Mouse (Mus musculus): Measurements from ENCODE around the gene Txlng. TPM values are rescaled to one million over a fixed set of nuclear protein-coding genes. Genes with fewer than 3 reads are reported as not detected.
"Not testable (repeated sequence)": the region's sequence is repeated elsewhere in the genome, so short reads cannot be mapped to it uniquely, and the experiment has no call there.

Gene Txlng
- polyA plus RNA-seq (2016; fragmentation: Nextera tagmentation; extraction: Ambion mirVana): 16.0 and 16.1 TPM in 2 replicates

- Histone ChIP-seq H3K4me1 (0 out of 2 replicates have a peak, but pooled peaks cover 5% of the 10 kb centered on the region), H3K4me3 (peak within 1 kb of the TSS; percentile 64), H3K27me3 (ENCODE audit: low read depth, poor library complexity, severe bottlenecking) (peaks cover 63% of the 10 kb centered on the region), H3K36me3 (no peaks in the 10 kb centered on the region), H3K27ac (peak within 1 kb of the TSS; percentile 71), H3K9me3 (replicated peaks) (no peaks in the 10 kb centered on the region)
- 8% methylated on average over 37 of the region's 37 CpGs for WGBS
- peak; percentile 85 for DNase-seq (ENCODE audit: low spot score)
These were observed at the start of gene Txlng for GRCm38 (mm10) chrX:162829203-162829708. Gene Txlng (minus strand): TSS chrX:162829454.

DNA sequence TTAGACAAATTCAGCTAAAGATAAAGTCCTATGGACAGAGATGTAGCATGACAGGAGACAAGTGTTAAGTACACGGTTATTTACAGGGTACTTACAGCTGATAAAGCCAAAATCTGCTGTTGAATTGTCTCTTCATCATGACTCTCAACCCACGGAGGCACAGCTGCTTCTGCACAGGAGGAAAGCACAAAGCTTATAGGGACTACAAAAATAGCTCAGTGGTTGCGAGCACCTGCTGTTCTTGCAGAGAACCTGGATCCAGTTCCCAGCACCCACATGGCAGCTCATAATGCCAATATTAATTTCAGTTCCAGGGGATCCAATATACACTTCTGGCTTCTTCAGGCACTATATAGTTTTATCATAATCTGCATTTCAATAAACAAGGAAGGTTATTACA is 49.0 kb upstream of the Txlng start:
- peaks cover 46% of the 10 kb centered on the region for H3K27me3 ChIP-seq (ENCODE audit: low read depth, poor library complexity, severe bottlenecking)
- WGBS: 94% methylated on average over 3 of the region's 3 CpGs

GRCm38 (mm10) chrX:162873761-162874160 is 44.5 kb upstream of the Txlng start:
- peaks cover 31% of the 10 kb centered on the region for H3K27me3 ChIP-seq (ENCODE audit: low read depth, poor library complexity, severe bottlenecking)
- H3K27ac ChIP-seq: no peak overlapping the region
- 69% methylated on average over 2 of the region's 2 CpGs for WGBS
- H3K9me3 ChIP-seq (replicated peaks): no peaks in the 10 kb centered on the region
- DNase-seq (ENCODE audit: low spot score): no peak
- H3K36me3 ChIP-seq: peaks cover 43% of the 10 kb centered on the region
- no peaks in the 10 kb centered on the region for H3K4me1 ChIP-seq
- no peak overlapping the region for H3K4me3 ChIP-seq

More for the DNA sequence above, 49.0 kb upstream of the Txlng start:
- no peak for DNase-seq (ENCODE audit: low spot score)
- Histone ChIP-seq H3K4me1 (no peaks in the 10 kb centered on the region), H3K9me3 (replicated peaks) (no peaks in the 10 kb centered on the region), H3K27ac (no peak overlapping the region), H3K36me3 (peaks cover 43% of the 10 kb centered on the region), H3K4me3 (no peak overlapping the region)

DNA sequence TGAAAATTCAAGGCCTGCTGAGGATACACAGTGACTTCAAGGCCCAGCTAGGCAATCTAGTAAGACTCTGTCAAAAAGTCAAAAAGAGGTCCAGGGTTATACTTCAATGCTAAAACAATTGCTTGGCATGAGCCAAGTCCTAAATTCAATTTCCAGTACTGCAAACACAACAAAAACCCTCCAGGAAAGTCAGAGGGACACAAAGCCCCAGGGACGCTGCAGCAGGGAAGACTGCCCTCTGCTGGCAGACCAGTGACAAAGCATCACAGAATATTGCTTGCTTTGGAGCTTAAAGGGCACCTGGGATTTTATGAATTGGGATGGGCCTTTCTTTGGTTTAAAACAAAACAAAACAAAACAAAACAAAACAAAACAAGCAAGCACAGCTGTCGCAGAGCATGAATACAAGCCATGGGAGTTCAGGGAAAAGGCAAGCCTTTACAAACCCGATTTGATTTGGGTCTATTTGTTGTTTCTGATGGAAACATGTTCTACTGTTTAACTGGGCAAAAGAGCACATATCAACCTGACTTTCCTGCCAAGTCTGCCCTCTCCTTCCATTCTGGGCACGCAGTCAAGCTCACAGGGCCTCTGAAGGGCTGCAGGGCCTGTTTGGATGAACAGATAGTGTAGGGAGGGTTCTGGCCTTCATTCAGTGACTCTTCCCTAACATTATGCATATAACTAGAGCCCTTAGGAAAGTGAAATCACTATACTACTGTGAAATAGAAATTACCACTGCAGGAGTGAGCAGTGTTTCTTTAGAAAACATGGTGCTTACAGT is 42.7 kb upstream of the Txlng start:
- Histone ChIP-seq H3K27me3 (ENCODE audit: low read depth, poor library complexity, severe bottlenecking) (peaks cover 33% of the 10 kb centered on the region), H3K4me1 (no peaks in the 10 kb centered on the region), H3K27ac (no peak overlapping the region), H3K9me3 (replicated peaks) (no peaks in the 10 kb centered on the region), H3K36me3 (peaks cover 36% of the 10 kb centered on the region), H3K4me3 (no peak overlapping the region)
- DNase-seq (ENCODE audit: low spot score): peak; percentile 40
- WGBS: 50% methylated on average over 4 of the region's 4 CpGs

DNA sequence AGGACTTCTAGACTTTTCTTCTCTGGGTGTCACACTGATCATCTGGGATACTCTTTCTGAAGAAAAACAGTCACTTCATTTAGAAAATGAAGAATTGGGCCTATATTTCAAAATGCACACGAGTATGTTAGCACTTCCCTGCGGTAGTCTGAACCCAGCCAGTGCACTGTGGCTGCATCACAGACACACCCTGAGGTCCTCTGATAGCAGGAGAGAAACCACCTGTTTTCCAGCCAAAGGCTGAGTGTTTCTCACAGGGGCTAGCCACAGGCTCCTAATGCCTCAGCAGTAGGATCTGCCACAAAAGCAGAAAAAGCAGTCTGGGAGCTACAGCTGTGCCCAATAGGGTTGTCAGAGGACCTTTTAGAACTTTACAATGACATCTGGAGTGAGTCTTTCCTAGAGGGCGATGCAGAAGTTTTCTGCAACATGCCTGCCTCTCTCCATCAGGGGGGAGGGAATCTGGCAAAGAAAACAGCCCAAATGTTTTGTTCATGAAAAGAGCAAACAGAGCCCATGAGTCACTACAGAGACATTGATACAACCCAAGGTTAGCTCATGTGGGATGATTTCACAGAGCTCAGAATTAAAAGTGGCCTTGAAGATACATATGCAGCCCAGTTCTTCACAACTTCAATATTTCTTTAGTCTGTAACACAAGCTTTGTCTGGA is 39.2 kb upstream of the Txlng start:
- Histone ChIP-seq H3K4me3 (no peak overlapping the region), H3K27ac (no peak overlapping the region), H3K27me3 (ENCODE audit: low read depth, poor library complexity, severe bottlenecking) (peaks cover 46% of the 10 kb centered on the region), H3K9me3 (replicated peaks) (no peaks in the 10 kb centered on the region), H3K36me3 (peaks cover 43% of the 10 kb centered on the region), H3K4me1 (no peaks in the 10 kb centered on the region)
- 82% methylated on average over 3 of the region's 3 CpGs for WGBS
- DNase-seq (ENCODE audit: low spot score): no peak

DNA sequence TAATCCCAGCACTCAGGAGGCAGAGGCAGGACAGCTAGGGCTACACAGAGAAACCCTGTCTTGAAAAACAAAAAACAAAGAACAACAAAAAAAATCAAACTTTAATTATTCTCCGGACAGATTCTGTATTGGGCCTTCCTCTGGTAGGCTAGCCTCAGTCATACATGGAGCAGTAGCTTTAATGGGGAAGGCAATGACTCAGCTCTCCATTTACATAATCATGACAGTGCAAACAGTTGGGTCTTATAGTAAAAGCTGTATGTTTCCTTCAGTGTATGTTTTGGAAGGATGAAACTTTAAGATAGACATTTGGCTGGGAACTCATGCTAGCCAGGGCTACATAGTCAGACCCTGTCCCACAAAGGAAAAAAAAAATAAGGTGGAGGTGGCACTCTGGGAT is 19.4 kb upstream of the Txlng start:
- H3K27me3 ChIP-seq (ENCODE audit: low read depth, poor library complexity, severe bottlenecking): peaks cover 10% of the 10 kb centered on the region; the same call in 1 of the 2 replicates
- H3K4me3 ChIP-seq: no peak overlapping the region
- no peaks in the 10 kb centered on the region for H3K4me1 ChIP-seq
- H3K27ac ChIP-seq: no peak overlapping the region
- no peaks in the 10 kb centered on the region for H3K9me3 ChIP-seq (replicated peaks)
- WGBS: 83% methylated on average over 1 of the region's 1 CpGs
- no peak for DNase-seq (ENCODE audit: low spot score)
- H3K36me3 ChIP-seq: no peaks in the 10 kb centered on the region

GRCm38 (mm10) chrX:162845531-162845930 is 16.3 kb upstream of the Txlng start:
- no peak overlapping the region for H3K4me3 ChIP-seq
- no peaks in the 10 kb centered on the region for H3K36me3 ChIP-seq
- DNase-seq (ENCODE audit: low spot score): no peak
- H3K27me3 ChIP-seq (ENCODE audit: low read depth, poor library complexity, severe bottlenecking): peaks cover 10% of the 10 kb centered on the region; the same call in 1 of the 2 replicates
- 91% methylated on average over 3 of the region's 3 CpGs for WGBS
- no peaks in the 10 kb centered on the region for H3K9me3 ChIP-seq (replicated peaks)
- H3K4me1 ChIP-seq: no peaks in the 10 kb centered on the region
- no peak overlapping the region for H3K27ac ChIP-seq

DNA sequence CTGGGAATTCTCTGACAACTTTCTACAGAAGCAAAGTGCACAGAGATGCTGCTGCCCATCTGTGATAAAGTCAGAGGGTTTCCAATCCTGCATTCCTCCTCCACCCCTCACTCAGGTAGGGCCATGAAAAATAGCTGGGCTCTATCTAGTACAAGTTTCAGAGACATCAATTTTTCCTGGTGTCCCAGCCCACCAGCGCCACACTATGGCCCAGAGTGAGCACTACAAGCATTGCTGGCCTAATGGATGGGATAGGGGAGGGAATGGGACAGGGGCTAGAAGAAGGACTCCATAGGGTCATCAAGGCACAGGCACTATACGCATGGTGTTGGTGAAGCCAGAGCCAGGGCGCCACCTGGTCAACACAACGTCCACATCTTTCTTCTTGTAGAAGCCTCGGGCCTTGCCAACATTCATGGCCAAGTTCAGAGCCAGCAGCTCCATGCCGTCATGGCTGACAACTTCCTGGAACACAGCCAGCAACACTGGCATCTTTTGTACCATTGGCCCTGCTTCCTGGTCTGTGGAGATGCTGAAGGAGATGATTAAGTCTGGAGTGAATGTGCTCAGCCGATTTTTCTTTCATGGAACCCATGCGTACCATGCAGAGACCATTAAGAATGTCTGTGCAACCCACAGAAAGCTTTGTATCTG is 15.3 kb upstream of the Txlng start:
- WGBS: 75% methylated on average over 8 of the region's 8 CpGs
- Histone ChIP-seq H3K9me3 (replicated peaks) (no peaks in the 10 kb centered on the region), H3K27me3 (ENCODE audit: low read depth, poor library complexity, severe bottlenecking) (peaks cover 10% of the 10 kb centered on the region; the same call in 1 of the 2 replicates), H3K27ac (no peak overlapping the region), H3K36me3 (no peaks in the 10 kb centered on the region), H3K4me1 (no peaks in the 10 kb centered on the region), H3K4me3 (no peak overlapping the region)
- DNase-seq (ENCODE audit: low spot score): no peak

DNA sequence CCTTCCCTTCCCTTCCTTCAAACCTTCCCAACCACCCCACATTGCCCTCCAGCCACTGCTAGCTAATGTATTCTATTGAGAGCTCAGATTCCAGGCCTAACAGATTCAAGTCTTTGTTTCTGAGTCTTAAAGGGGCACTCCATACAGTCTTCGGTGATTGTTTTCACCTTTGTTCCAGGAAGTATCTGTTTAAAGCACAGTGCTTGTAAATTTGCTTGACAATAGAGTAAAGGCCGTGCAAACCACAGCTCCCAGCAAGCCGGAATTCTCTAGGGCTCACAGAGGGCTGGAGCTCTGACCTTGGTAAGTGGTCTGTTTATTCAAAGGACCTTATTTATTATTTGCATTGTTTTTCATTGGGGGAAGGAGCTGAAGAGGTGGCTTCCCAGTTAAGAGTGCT is 2.8 kb upstream of the Txlng start:
- H3K36me3 ChIP-seq: no peaks in the 10 kb centered on the region
- H3K4me3 ChIP-seq: no peak overlapping the region
- no peaks in the 10 kb centered on the region for H3K9me3 ChIP-seq (replicated peaks)
- WGBS: 58% methylated on average over 3 of the region's 3 CpGs
- peaks cover 62% of the 10 kb centered on the region for H3K27me3 ChIP-seq (ENCODE audit: low read depth, poor library complexity, severe bottlenecking)
- no peak for DNase-seq (ENCODE audit: low spot score)
- 0 out of 2 replicates have a peak, but pooled peaks cover 5% of the 10 kb centered on the region for H3K4me1 ChIP-seq
- no peak overlapping the region for H3K27ac ChIP-seq

DNA sequence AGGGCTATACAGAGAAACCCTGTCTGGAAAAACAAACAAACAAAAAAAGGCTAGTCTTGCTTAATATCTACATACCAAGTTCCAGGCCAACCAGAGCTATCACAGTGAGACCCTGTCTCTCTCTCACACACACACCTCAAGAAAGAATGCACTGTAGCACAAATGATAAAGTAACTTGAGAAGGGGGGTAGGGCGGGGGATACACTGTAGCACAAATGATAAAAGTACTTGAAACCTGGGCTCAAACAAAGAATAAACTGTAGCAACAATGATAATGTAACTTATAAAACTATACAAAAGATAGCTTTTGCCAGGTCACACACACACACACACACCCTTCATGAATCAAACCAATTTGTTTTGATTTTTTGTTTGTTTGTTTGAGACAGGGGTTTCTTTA is 2.3 kb upstream of the Txlng start:
- DNase-seq (ENCODE audit: low spot score): no peak
- Histone ChIP-seq H3K27ac (no peak overlapping the region), H3K27me3 (ENCODE audit: low read depth, poor library complexity, severe bottlenecking) (peaks cover 62% of the 10 kb centered on the region), H3K9me3 (replicated peaks) (no peaks in the 10 kb centered on the region), H3K36me3 (no peaks in the 10 kb centered on the region), H3K4me3 (no peak overlapping the region), H3K4me1 (0 out of 2 replicates have a peak, but pooled peaks cover 5% of the 10 kb centered on the region)
- WGBS: 71% methylated on average over 1 of the region's 1 CpGs

- 29% methylated on average over 1 of the region's 1 CpGs for WGBS
- DNase-seq (ENCODE audit: low spot score): no peak
- Histone ChIP-seq H3K9me3 (replicated peaks) (no peaks in the 10 kb centered on the region), H3K4me3 (no peak overlapping the region), H3K36me3 (no peaks in the 10 kb centered on the region), H3K27me3 (ENCODE audit: low read depth, poor library complexity, severe bottlenecking) (peaks cover 65% of the 10 kb centered on the region), H3K27ac (no peak overlapping the region), H3K4me1 (0 out of 2 replicates have a peak, but pooled peaks cover 5% of the 10 kb centered on the region)
These were observed 1.8 kb upstream of the Txlng start for GRCm38 (mm10) chrX:162831036-162831435.

- H3K4me1 ChIP-seq; DNase-seq (ENCODE audit: low spot score); H3K36me3 ChIP-seq; H3K27ac ChIP-seq; H3K4me3 ChIP-seq; H3K9me3 ChIP-seq (replicated peaks): not testable (repeated sequence)
- WGBS: 60% methylated on average over 2 of the region's 2 CpGs
- H3K27me3 ChIP-seq (ENCODE audit: low read depth, poor library complexity, severe bottlenecking): peaks cover 66% of the 10 kb centered on the region
These were observed 1.1 kb upstream of the Txlng start for GRCm38 (mm10) chrX:162830313-162830712.
